Mouse (Mus musculus) small intestine, adult 2 months (tissue): ENCODE measurements around the gene Bola1. TPM values are rescaled to one million over a fixed set of nuclear protein-coding genes. Genes with fewer than 3 reads are reported as not detected.
A peak's percentile ranks its signal among the peaks of the same experiment; 100 is the strongest.

Experiments used
- H3K27ac ChIP-seq: fragments of 200-500 bp; 2 replicates; pipeline ENCODE4 v1.5.1; 2012; ENCODE audit warnings: low read depth, low read length, control low read depth, inconsistent platforms; ENCODE audit not compliant: insufficient read depth
- H3K27me3 ChIP-seq: fragments of 200-500 bp; 2 replicates; pipeline ENCODE4 v1.6.1; 2012; ENCODE audit warnings: mild to moderate bottlenecking, moderate library complexity, low read length, inconsistent platforms; ENCODE audit not compliant: control insufficient read depth, insufficient read depth
- H3K36me3 ChIP-seq: fragments of 200-500 bp; 2 replicates; pipeline ENCODE4 v1.6.1; 2012; ENCODE audit warnings: mild to moderate bottlenecking, low read length, control low read depth, inconsistent platforms; ENCODE audit not compliant: control insufficient read depth, insufficient read depth
- H3K4me1 ChIP-seq: fragments of 200-500 bp; 2 replicates; pipeline ENCODE4 v1.6.1; 2012; ENCODE audit warnings: low read length, inconsistent platforms, mixed read lengths; ENCODE audit not compliant: control insufficient read depth, insufficient read depth, insufficient read length
- H3K4me3 ChIP-seq: fragments of 200-500 bp; 2 replicates; pipeline ENCODE4 v1.5.1; 2012; ENCODE audit warnings: low read depth, mild to moderate bottlenecking, control low read depth, inconsistent platforms, low read length, moderate library complexity
- CTCF ChIP-seq: fragments of 200-500 bp; IDR thresholded peaks from 2 replicates; pipeline ENCODE4 v1.5.1; 2012; ENCODE audit warnings: low read depth, mild to moderate bottlenecking, control low read depth, inconsistent platforms, low read length, moderate library complexity, mixed read lengths; ENCODE audit not compliant: insufficient replicate concordance, insufficient read length; ENCODE audit errors: extremely low read depth
- POLR2A ChIP-seq: fragments of 200-500 bp; IDR thresholded peaks from 2 replicates; pipeline ENCODE4 v1.6.1; 2012; ENCODE audit warnings: low read depth, mild to moderate bottlenecking, control low read depth, inconsistent platforms, low read length, moderate library complexity
- WGBS: fragments of 180-500 bp; shearing (Covaris S2); methylation state at CpG from one replicate; pipeline ENCODE4 v1.1.7; 2018; 5-methylcytosine and 5-hydroxymethylcytosine counted together
- polyA plus RNA-seq: library from polyadenylated mRNA; depleted of rRNA; stranded (reverse); fragments of >200 nt; gene quantifications from 2 replicates; pipeline ENCODE4 v1.2.3, GENCODE M21; 2012

The Bola1 gene
- polyA plus RNA-seq, 1 experiment = 66.0 TPM

DNA sequence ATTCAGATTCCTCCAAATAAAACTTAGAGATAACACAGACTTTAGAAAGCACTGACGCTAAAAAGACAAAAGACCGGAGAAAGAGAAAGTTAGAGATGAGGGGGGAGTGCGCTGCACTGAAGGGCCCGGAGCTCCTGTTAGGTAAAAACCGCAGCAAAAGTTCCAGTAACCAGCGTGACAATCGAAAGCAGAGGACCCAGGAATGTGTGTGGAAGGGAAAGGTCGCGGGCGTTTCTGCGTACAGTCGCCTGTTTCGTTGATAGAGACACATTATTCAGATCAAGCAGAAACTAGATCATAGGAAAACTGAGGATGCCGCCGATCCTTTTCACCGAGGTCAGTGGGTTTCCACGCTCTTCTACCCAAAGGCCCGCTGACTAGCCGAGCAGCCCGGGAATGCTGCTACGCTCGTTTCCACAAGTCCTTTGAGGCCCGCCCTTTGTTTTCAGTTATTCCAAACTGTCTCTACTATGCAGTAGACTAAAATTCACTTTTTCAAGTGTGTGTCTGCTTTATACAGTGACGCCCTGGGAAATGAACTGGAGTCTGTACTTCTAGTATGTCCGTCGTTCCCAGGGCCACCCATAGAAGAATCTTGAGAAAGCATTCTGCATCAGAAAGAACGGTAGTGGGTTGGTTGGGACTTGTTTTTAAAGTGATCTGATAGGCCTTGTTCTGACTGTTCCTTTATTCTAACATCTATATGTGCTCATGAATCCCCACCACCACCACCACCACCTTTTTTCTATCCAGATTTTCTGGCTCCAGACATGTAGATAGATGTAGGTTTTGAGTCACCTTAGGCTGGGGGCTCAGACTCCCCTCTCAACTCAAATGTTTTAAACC lies 44.3 kb upstream of the Bola1 start:
- no peak; the same call in 1 of the 2 replicates for TF ChIP-seq POLR2A
- TF ChIP-seq CTCF = peak; percentile 29; the same call in 1 of the 2 replicates
- Histone ChIP-seq H3K4me3 (peak overlapping the region; percentile 67), H3K27me3 (no peaks in the 10 kb centered on the region), H3K36me3 (no peaks in the 10 kb centered on the region), H3K27ac (peak overlapping the region; percentile 97), H3K4me1 (peaks cover 6% of the 10 kb centered on the region; the same call in 1 of the 2 replicates)
- 1% methylated on average over 27 of the region's 27 CpGs for WGBS

- Histone ChIP-seq H3K36me3 (no peaks in the 10 kb centered on the region), H3K4me3 (peak within 1 kb of the TSS; percentile 74), H3K4me1 (peaks cover 9% of the 10 kb centered on the region; the same call in 1 of the 2 replicates), H3K27me3 (no peaks in the 10 kb centered on the region), H3K27ac (peak within 1 kb of the TSS; percentile 98)
- WGBS = under 1% methylated on average over 40 of the region's 40 CpGs
- TF ChIP-seq CTCF (no peak), POLR2A (peak; percentile 96)
These were observed 43.6 kb upstream of the Bola1 start, which contains the start of gene Hist2h4 for GRCm38 (mm10) chr3:96262979-96263550. Gene Hist2h4, minus strand, starts transcription at chr3:96263311.

DNA sequence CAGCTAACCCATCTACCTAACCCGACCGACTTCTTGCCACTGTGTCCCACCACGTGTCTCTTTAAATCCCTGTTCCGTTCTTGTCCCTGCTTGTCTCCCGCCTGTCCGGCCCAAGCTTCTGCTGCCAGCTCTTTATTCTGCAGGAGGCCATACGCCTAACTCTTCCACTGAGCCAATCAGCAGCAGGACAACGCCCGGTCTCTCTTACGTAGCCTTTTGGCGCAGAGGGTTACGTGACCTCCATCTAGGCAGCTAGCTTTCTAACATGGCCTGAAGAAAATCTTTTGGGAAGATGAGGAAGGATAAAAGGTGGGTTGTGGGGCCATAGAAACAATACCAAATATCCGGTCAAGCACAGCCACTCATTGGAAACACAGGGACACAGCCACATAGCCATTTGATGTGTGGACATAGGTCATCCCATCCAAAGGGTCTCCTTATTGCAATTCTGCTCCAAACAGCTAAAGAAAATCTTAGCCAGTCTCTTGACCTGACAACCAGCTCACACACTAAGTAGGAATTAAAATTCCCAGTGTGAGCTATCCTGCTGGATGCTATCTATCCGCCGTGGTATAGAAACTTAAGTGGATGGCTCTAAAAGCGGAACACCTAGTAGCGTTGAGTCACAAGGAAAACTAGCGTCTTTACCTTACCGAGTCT lies 42.8 kb upstream of the Bola1 start:
- H3K4me1 ChIP-seq = peaks cover 7% of the 10 kb centered on the region; the same call in 1 of the 2 replicates
- peak overlapping the region; percentile 98 for H3K27ac ChIP-seq
- H3K4me3 ChIP-seq = peak overlapping the region; percentile 74
- TF ChIP-seq CTCF (no peak), POLR2A (peak; percentile 92)
- under 1% methylated on average over 19 of the region's 19 CpGs for WGBS
- no peaks in the 10 kb centered on the region for H3K27me3 ChIP-seq
- H3K36me3 ChIP-seq = no peaks in the 10 kb centered on the region

DNA sequence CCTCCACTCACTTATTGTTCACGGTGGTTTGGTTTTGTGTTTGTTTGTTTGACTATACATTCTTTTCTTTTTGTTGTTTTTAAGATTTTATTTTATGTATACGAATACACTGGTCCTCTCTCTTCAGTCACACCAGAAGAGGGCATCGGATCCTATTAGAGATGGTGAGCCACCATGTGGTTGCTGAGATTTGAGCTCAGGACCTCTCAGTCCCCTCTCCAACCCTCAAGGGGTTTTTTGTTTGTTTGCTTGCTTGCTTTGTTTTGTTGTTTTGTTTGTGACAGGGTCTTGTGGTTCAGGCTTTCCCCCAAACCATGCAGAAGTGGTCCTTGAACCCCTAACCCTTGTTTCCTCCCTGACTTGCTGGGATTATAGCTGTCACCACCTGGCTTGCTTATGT lies 42.1 kb upstream of the Bola1 start:
- TF ChIP-seq CTCF = no peak
- no peak for TF ChIP-seq POLR2A
- Histone ChIP-seq H3K4me1 (peaks cover 7% of the 10 kb centered on the region; the same call in 1 of the 2 replicates), H3K27ac (peak overlapping the region; percentile 98), H3K4me3 (no peak overlapping the region), H3K27me3 (no peaks in the 10 kb centered on the region), H3K36me3 (no peaks in the 10 kb centered on the region)
- WGBS = 44% methylated on average over 3 of the region's 3 CpGs

DNA sequence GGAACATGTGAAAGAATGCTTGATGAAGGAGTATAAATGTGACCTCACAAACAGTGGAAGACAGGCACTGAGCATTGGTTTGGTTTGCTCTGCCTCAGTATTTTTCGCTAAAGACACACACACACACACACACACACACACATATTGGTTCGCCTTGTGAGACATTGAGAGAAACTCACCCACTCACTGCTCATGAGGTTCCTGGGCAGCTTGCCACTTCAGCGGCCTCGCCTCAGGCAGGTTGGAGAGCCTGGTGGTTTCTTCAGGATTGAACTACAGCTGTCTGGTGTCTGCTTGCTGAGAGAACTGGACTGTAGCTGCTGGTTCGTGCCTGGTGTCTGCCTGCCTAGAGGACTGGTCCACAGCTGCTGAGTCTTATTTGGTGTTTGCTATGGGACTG lies 40.7 kb upstream of the Bola1 start:
- Histone ChIP-seq H3K36me3 (no peaks in the 10 kb centered on the region), H3K27me3 (no peaks in the 10 kb centered on the region), H3K4me1 (peaks cover 10% of the 10 kb centered on the region; the same call in 1 of the 2 replicates), H3K4me3 (no peak overlapping the region), H3K27ac (no peak overlapping the region)
- WGBS = 92% methylated on average over 5 of the region's 5 CpGs
- no peak for TF ChIP-seq CTCF
- TF ChIP-seq POLR2A = no peak

GRCm38 (mm10) chr3:96257190-96257589 lies 37.7 kb upstream of the Bola1 start:
- peaks cover 10% of the 10 kb centered on the region; the same call in 1 of the 2 replicates for H3K4me1 ChIP-seq
- TF ChIP-seq CTCF (no peak), POLR2A (no peak)
- no peak overlapping the region for H3K27ac ChIP-seq
- H3K27me3 ChIP-seq = no peaks in the 10 kb centered on the region
- H3K36me3 ChIP-seq = no peaks in the 10 kb centered on the region
- H3K4me3 ChIP-seq = no peak overlapping the region
- 66% methylated on average over 3 of the region's 3 CpGs for WGBS

- 18% methylated on average over 5 of the region's 5 CpGs for WGBS
- no peak for TF ChIP-seq POLR2A
- TF ChIP-seq CTCF = no peak
- H3K27me3 ChIP-seq = no peaks in the 10 kb centered on the region
- H3K4me3 ChIP-seq = no peak overlapping the region
- no peaks in the 10 kb centered on the region for H3K36me3 ChIP-seq
- H3K4me1 ChIP-seq = peaks cover 6% of the 10 kb centered on the region; the same call in 1 of the 2 replicates
- 0 out of 2 replicates have a peak overlapping the region, but pooled peaks have one; percentile 21 for H3K27ac ChIP-seq
These were observed 36.6 kb upstream of the Bola1 start for GRCm38 (mm10) chr3:96255926-96256593.
